Comparison of ENCODE assay signal across 8 mouse cellular contexts in the genomic region with DNA sequence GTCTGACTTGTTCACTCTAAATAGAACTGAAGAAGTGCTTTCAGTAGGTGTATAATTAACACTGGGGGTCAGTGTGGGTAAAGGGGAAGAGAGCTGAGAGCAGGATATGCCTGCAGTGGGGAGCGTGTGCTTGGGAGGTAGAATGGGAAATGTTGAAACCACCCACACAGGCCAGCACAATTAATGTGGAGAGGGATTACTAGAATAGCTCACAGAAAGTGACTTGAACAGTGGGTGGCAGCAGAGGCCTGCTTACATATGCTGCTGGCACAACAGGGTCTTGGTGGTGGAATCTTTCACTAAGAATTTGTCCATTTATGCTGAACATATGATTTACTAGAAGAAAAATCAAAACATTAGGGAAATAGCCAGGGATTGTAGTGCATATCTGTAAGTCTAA. TPM values are rescaled to one million over a fixed set of nuclear protein-coding genes. Genes with fewer than 3 reads are reported as not detected.
DNase-seq lines count a peak whose midpoint lies in the region; ATAC-seq and TF ChIP-seq lines count a peak whose summit lies in the region.

No protein-coding gene starts in this region.

- peaks cover 3% of the 10 kb centered on the region; the same call in 1 of the 2 replicates for H3K4me1 ChIP-seq in embryonic facial prominence, embryonic 11.5 days (ENCODE audit: control insufficient read depth, insufficient read depth, low read length)
- H3K4me1 ChIP-seq in heart, embryonic 15.5 days (replicated peaks) = peaks cover 63% of the 10 kb centered on the region
- H3K4me1 ChIP-seq in olfactory bulb, adult 2 months (ENCODE audit: control insufficient read depth, insufficient read depth, low read length) = peaks cover 12% of the 10 kb centered on the region

- peaks cover 4% of the 10 kb centered on the region for H3K36me3 ChIP-seq in embryonic facial prominence, embryonic 11.5 days (replicated peaks; ENCODE audit: control insufficient read depth, insufficient read depth, low read depth, low read length)
- H3K36me3 ChIP-seq in heart, embryonic 15.5 days = peaks cover 30% of the 10 kb centered on the region

- no peaks in the 10 kb centered on the region for H3K9me3 ChIP-seq in embryonic facial prominence, embryonic 11.5 days (replicated peaks; ENCODE audit: control insufficient read depth, low read length)
- no peaks in the 10 kb centered on the region for H3K9me3 ChIP-seq in heart, embryonic 15.5 days (replicated peaks)

- peak overlapping the region; percentile 13 for H3K4me3 ChIP-seq in embryonic facial prominence, embryonic 11.5 days (ENCODE audit: low read depth, low read length)
- H3K4me3 ChIP-seq in heart, embryonic 15.5 days = peak overlapping the region; percentile 68
- 0 out of 2 replicates have a peak overlapping the region, but pooled peaks have one; percentile 29 for H3K4me3 ChIP-seq in olfactory bulb, adult 2 months (ENCODE audit: insufficient read depth, low read depth, low read length)

- DNase-seq in B cell, adult 2 months = peak; percentile 48 to 51
- DNase-seq in Muller cell, postnatal 12 days (ENCODE audit: inconsistent ontology term) = peak; percentile 56
- DNase-seq in embryonic facial prominence, embryonic 11.5 days (ENCODE audit: low spot score) = peak; percentile 61
- DNase-seq in kidney, postnatal 36 days = peak; percentile 44 to 72
- peak; percentile 33 to 53 for DNase-seq in lung, adult 18-20 months
- DNase-seq in gastrocnemius, adult 8-10 months (ENCODE audit: low spot score in 2 of 2) = no peak

- H3K27ac ChIP-seq in embryonic facial prominence, embryonic 11.5 days (replicated peaks; ENCODE audit: low read depth, low read length) = no peak overlapping the region
- peak overlapping the region; percentile 14 for H3K27ac ChIP-seq in heart, embryonic 15.5 days
- peak overlapping the region; percentile 10; the same call in 1 of the 2 replicates for H3K27ac ChIP-seq in olfactory bulb, adult 2 months (ENCODE audit: insufficient read depth, low read depth, low read length)

- H3K9ac ChIP-seq in embryonic facial prominence, embryonic 11.5 days (replicated peaks; ENCODE audit: low read length) = 0 out of 2 replicates have a peak overlapping the region, but pooled peaks have one; percentile 7
- H3K9ac ChIP-seq in heart, embryonic 15.5 days = peak overlapping the region; percentile 10

- 22% methylated on average over 1 of the region's 1 CpGs for WGBS in embryonic facial prominence, embryonic 11.5 days
- 11% methylated on average over 1 of the region's 1 CpGs for whole genome bisulfite sequencing in heart, embryonic 15.5 days
- WGBS in olfactory bulb, adult 2 months = 4% methylated on average over 1 of the region's 1 CpGs

- H3K4me2 ChIP-seq in embryonic facial prominence, embryonic 11.5 days (ENCODE audit: low read depth, low read length) = peak overlapping the region; percentile 73
- H3K4me2 ChIP-seq in heart, embryonic 15.5 days = peak overlapping the region; percentile 85

- no peak for ATAC-seq in embryonic facial prominence, embryonic 11.5 days (replicated peaks; ENCODE audit: insufficient number of reproducible peaks, low FRiP score, low TSS enrichment, low read depth)
- ATAC-seq in heart, embryonic 15.5 days (replicated peaks; ENCODE audit: insufficient number of reproducible peaks, insufficient read depth, low FRiP score, low read depth) = no peak

- no peak for TF ChIP-seq POLR2A in olfactory bulb, adult 2 months (IDR thresholded peaks at IDR 0.05; ENCODE audit: insufficient read depth, low read depth, low read length)

- no peak for TF ChIP-seq CTCF in olfactory bulb, adult 2 months (IDR thresholded peaks at IDR 0.05; ENCODE audit: insufficient read depth, low read depth, low read length)

- no peaks in the 10 kb centered on the region for H3K27me3 ChIP-seq in embryonic facial prominence, embryonic 11.5 days (ENCODE audit: control insufficient read depth, insufficient read depth, low read length)
- H3K27me3 ChIP-seq in heart, embryonic 15.5 days = no peaks in the 10 kb centered on the region

RNA-seq across cellular contexts. Expression of gene Fut11, which starts 2.2 kb away (rescaled TPM):
- 19.9 and 21.0 TPM in 2 replicates for polyA plus RNA-seq in embryonic facial prominence, embryonic 11.5 days (2014; fragmentation: Nextera tagmentation; extraction: Ambion mirVana)
- polyA plus RNA-seq in heart, embryonic 15.5 days (2015; fragmentation: Nextera tagmentation; extraction: Ambion mirVana) = 19.0 and 23.9 TPM in 2 replicates
- polyA plus RNA-seq in olfactory bulb, adult 2 months (2012; ENCODE audit: insufficient read depth, insufficient read length, low replicate concordance, missing spikeins) = not detected in 2 replicates
- 1 to 10 TPM; 1.3 to 2.0 (median 1.5) TPM for total RNA-seq in gastrocnemius, adult 8-10 months (2022)

RNA-seq across cellular contexts. Expression of gene Chchd1, which starts 5.8 kb away (rescaled TPM):
- polyA plus RNA-seq in embryonic facial prominence, embryonic 11.5 days (2014; fragmentation: Nextera tagmentation; extraction: Ambion mirVana) = 254 and 257 TPM in 2 replicates
- polyA plus RNA-seq in heart, embryonic 15.5 days (2015; fragmentation: Nextera tagmentation; extraction: Ambion mirVana) = 159 and 218 TPM in 2 replicates
- not detected in 2 replicates for polyA plus RNA-seq in olfactory bulb, adult 2 months (2012; ENCODE audit: insufficient read depth, insufficient read length, low replicate concordance, missing spikeins)
- 100 to 1,000 TPM; 122 to 140 (median 126) TPM for total RNA-seq in gastrocnemius, adult 8-10 months (2022)

RNA-seq across cellular contexts. Expression of gene Zswim8, which starts 10.4 kb away (rescaled TPM):
- 21.6 and 24.3 TPM in 2 replicates for polyA plus RNA-seq in embryonic facial prominence, embryonic 11.5 days (2014; fragmentation: Nextera tagmentation; extraction: Ambion mirVana)
- polyA plus RNA-seq in heart, embryonic 15.5 days (2015; fragmentation: Nextera tagmentation; extraction: Ambion mirVana) = 18.2 and 24.7 TPM in 2 replicates
- polyA plus RNA-seq in olfactory bulb, adult 2 months (2012; ENCODE audit: insufficient read depth, insufficient read length, low replicate concordance, missing spikeins) = 307 TPM in 1 of 2 replicates, not detected in the other
- total RNA-seq in gastrocnemius, adult 8-10 months (2022) = 10 to 100 TPM; 24.2 to 32.0 (median 26.4) TPM

RNA-seq across cellular contexts. Expression of gene Sec24c, which starts 22.9 kb away (rescaled TPM):
- polyA plus RNA-seq in embryonic facial prominence, embryonic 11.5 days (2014; fragmentation: Nextera tagmentation; extraction: Ambion mirVana) = 73.7 and 76.8 TPM in 2 replicates
- polyA plus RNA-seq in heart, embryonic 15.5 days (2015; fragmentation: Nextera tagmentation; extraction: Ambion mirVana) = 57.3 and 82.4 TPM in 2 replicates
- 190 and 558 TPM in 2 replicates for polyA plus RNA-seq in olfactory bulb, adult 2 months (2012; ENCODE audit: insufficient read depth, insufficient read length, low replicate concordance, missing spikeins)
- 10 to 100 TPM; 64.6 to 79.3 (median 71.4) TPM for total RNA-seq in gastrocnemius, adult 8-10 months (2022)

RNA-seq across cellular contexts. Expression of gene Synpo2l, which starts 28.8 kb away (rescaled TPM):
- polyA plus RNA-seq in embryonic facial prominence, embryonic 11.5 days (2014; fragmentation: Nextera tagmentation; extraction: Ambion mirVana) = 1.6 and 2.2 TPM in 2 replicates
- 167 and 174 TPM in 2 replicates for polyA plus RNA-seq in heart, embryonic 15.5 days (2015; fragmentation: Nextera tagmentation; extraction: Ambion mirVana)
- polyA plus RNA-seq in olfactory bulb, adult 2 months (2012; ENCODE audit: insufficient read depth, insufficient read length, low replicate concordance, missing spikeins) = not detected in 2 replicates
- total RNA-seq in gastrocnemius, adult 8-10 months (2022) = 100 to 1,000 TPM; 153 to 168 (median 158) TPM

Comparison
In these comparisons a context has a peak if more than half of its experiments do, and no peak if none do; other contexts are left out.
1. DNase-seq: peak in B cell, adult 2 months (2 of 2), Muller cell, postnatal 12 days (single experiment), embryonic facial prominence, embryonic 11.5 days (single experiment), kidney, postnatal 36 days (2 of 2) and lung, adult 18-20 months (2 of 2); none in gastrocnemius, adult 8-10 months (0 of 2).
2. H3K4me3 ChIP-seq: peak in every context shown above with its lines; median percentile 68 in heart, embryonic 15.5 days; 29 in olfactory bulb, adult 2 months; 13 in embryonic facial prominence, embryonic 11.5 days.
3. RNA of gene Fut11, which starts 2.2 kb away (polyA plus RNA-seq): 19.9 to 21.0 TPM in embryonic facial prominence, embryonic 11.5 days and 19.0 to 23.9 TPM in heart, embryonic 15.5 days; not detected in olfactory bulb, adult 2 months; every median in the first group is over 10 times any median in the second.
4. RNA of gene Chchd1, which starts 5.8 kb away (polyA plus RNA-seq): 254 to 257 TPM in embryonic facial prominence, embryonic 11.5 days and 159 to 218 TPM in heart, embryonic 15.5 days; not detected in olfactory bulb, adult 2 months; every median in the first group is over 100 times any median in the second.